Mouse (Mus musculus): Measurements from ENCODE around the gene Edar. TPM values are rescaled to one million over a fixed set of nuclear protein-coding genes. Genes with fewer than 3 reads are reported as not detected.
"Not testable (repeated sequence)": the region's sequence is repeated elsewhere in the genome, so short reads cannot be mapped to it uniquely, and the experiment has no call there.

Gene Edar
- polyA plus RNA-seq (2012; rRNA removed) = not detected in 2 replicates
- polyA plus RNA-seq (2014; fragmentation: Nextera tagmentation; extraction: Ambion mirVana) = not detected in 2 replicates

DNA sequence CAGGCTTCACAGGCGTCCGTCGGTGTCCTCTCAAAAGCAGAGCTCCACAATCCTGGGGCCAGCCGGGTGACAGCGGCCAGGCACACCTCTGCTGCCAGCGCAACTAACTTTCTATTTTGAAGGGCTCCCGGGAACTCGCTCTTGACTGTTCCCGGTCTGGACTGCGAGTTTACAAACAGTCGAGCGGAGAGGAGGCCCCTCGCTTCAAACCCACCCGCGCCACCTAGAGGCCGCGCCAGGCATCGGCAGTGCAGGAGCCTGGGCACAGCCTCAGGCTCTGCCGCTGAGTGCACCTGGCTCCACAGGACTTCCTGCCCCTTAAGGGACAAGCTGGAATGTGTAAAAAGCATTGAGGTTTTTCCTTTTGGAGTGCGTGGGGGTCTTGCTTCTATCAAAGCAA is at the start of gene Edar:
Gene Edar, minus strand, starts transcription at position 122 of the 400 bp plus-strand sequence.
- no peaks in the 10 kb centered on the region for H3K27me3 ChIP-seq (ENCODE audit: control insufficient read depth, insufficient read depth, low read length)
- 0 out of 4 replicates have a peak within 1 kb of the TSS, but pooled peaks of 1 of the 2 experiments have one; percentile 23 for H3K4me3 ChIP-seq (ENCODE audit: insufficient read depth in 1 of 2, low read depth in 2 of 2, low read length in 2 of 2)
- no peaks in the 10 kb centered on the region for H3K4me1 ChIP-seq (replicated peaks; ENCODE audit: control insufficient read depth in 2 of 2, insufficient read depth in 2 of 2, low read length in 1 of 2)
- no peaks in the 10 kb centered on the region for H3K36me3 ChIP-seq (replicated peaks; ENCODE audit: control insufficient read depth, insufficient read depth, low read depth)
- H3K9me3 ChIP-seq (ENCODE audit: control insufficient read depth, low read length) = no peaks in the 10 kb centered on the region
- peak within 1 kb of the TSS; percentile 42 for H3K4me2 ChIP-seq (ENCODE audit: low read depth)
- H3K27ac ChIP-seq = no peak within 1 kb of the TSS
- ATAC-seq (ENCODE audit: insufficient read depth) = no peak
- peak in 1 of 3 experiments; percentile 10 for DNase-seq (ENCODE audit: low read depth in 3 of 3, low spot score in 3 of 3)
- TF ChIP-seq EP300 (IDR thresholded peaks at IDR 0.05; ENCODE audit: low read depth) = no peak
- TF ChIP-seq CTCF (IDR thresholded peaks at IDR 0.05; ENCODE audit: low read depth) = peak; percentile 91
- 4% methylated on average over 20 of the region's 20 CpGs for WGBS (ENCODE audit: insufficient replicate concordance)
- no peak within 1 kb of the TSS for H3K9ac ChIP-seq (replicated peaks)

GRCm38 (mm10) chr10:58718110-58718509 is 42.7 kb upstream of the Edar start, which contains the start of gene Gm17542:
Gene Gm17542, minus strand, starts transcription at chr10:58718210.
- H3K9me3 ChIP-seq (ENCODE audit: control insufficient read depth, low read length); H3K27me3 ChIP-seq (ENCODE audit: control insufficient read depth, insufficient read depth, low read length); H3K36me3 ChIP-seq (replicated peaks; ENCODE audit: control insufficient read depth, insufficient read depth, low read depth); H3K27ac ChIP-seq; H3K4me3 ChIP-seq (ENCODE audit: insufficient read depth in 1 of 2, low read depth in 2 of 2, low read length in 2 of 2); H3K4me1 ChIP-seq (replicated peaks; ENCODE audit: control insufficient read depth in 2 of 2, insufficient read depth in 2 of 2, low read length in 1 of 2); ATAC-seq (ENCODE audit: insufficient read depth); H3K9ac ChIP-seq (replicated peaks); H3K4me2 ChIP-seq (ENCODE audit: low read depth); DNase-seq (ENCODE audit: low read depth in 3 of 3, low spot score in 3 of 3): not testable (repeated sequence)

- DNase-seq (ENCODE audit: low read depth in 3 of 3, low spot score in 3 of 3) = no peak
- no peaks in the 10 kb centered on the region for H3K9me3 ChIP-seq (ENCODE audit: control insufficient read depth, low read length)
- no peak overlapping the region for H3K9ac ChIP-seq (replicated peaks)
- ATAC-seq (ENCODE audit: insufficient read depth) = no peak
- H3K4me3 ChIP-seq (ENCODE audit: insufficient read depth in 1 of 2, low read depth in 2 of 2, low read length in 2 of 2) = no peak overlapping the region
- no peaks in the 10 kb centered on the region for H3K36me3 ChIP-seq (replicated peaks; ENCODE audit: control insufficient read depth, insufficient read depth, low read depth)
- 49% methylated on average over 3 of the region's 3 CpGs for WGBS (ENCODE audit: insufficient replicate concordance)
- no peak overlapping the region for H3K4me2 ChIP-seq (ENCODE audit: low read depth)
- TF ChIP-seq CTCF (IDR thresholded peaks at IDR 0.05; ENCODE audit: low read depth) (no peak), EP300 (IDR thresholded peaks at IDR 0.05; ENCODE audit: low read depth) (no peak)
- H3K4me1 ChIP-seq (replicated peaks; ENCODE audit: control insufficient read depth in 2 of 2, insufficient read depth in 2 of 2, low read length in 1 of 2) = no peaks in the 10 kb centered on the region
- no peaks in the 10 kb centered on the region for H3K27me3 ChIP-seq (ENCODE audit: control insufficient read depth, insufficient read depth, low read length)
- no peak overlapping the region for H3K27ac ChIP-seq
Measured at GRCm38 (mm10) chr10:58714789-58715148, 39.3 kb upstream of the Edar start.

- H3K4me3 ChIP-seq (ENCODE audit: insufficient read depth in 1 of 2, low read depth in 2 of 2, low read length in 2 of 2) = no peak overlapping the region
- H3K9me3 ChIP-seq (ENCODE audit: control insufficient read depth, low read length) = no peaks in the 10 kb centered on the region
- no peaks in the 10 kb centered on the region for H3K4me1 ChIP-seq (replicated peaks; ENCODE audit: control insufficient read depth in 2 of 2, insufficient read depth in 2 of 2, low read length in 1 of 2)
- peak overlapping the region; percentile 22 for H3K4me2 ChIP-seq (ENCODE audit: low read depth)
- H3K9ac ChIP-seq (replicated peaks) = no peak overlapping the region
- WGBS (ENCODE audit: insufficient replicate concordance) = 25% methylated on average over 24 of the region's 24 CpGs
- no peaks in the 10 kb centered on the region for H3K27me3 ChIP-seq (ENCODE audit: control insufficient read depth, insufficient read depth, low read length)
- no peak for TF ChIP-seq EP300 (IDR thresholded peaks at IDR 0.05; ENCODE audit: low read depth)
- no peak for TF ChIP-seq CTCF (IDR thresholded peaks at IDR 0.05; ENCODE audit: low read depth)
- no peak overlapping the region for H3K27ac ChIP-seq
- H3K36me3 ChIP-seq (replicated peaks; ENCODE audit: control insufficient read depth, insufficient read depth, low read depth) = no peaks in the 10 kb centered on the region
- DNase-seq (ENCODE audit: low read depth in 3 of 3, low spot score in 3 of 3) (no peak), ATAC-seq (ENCODE audit: insufficient read depth) (no peak)
Measured at GRCm38 (mm10) chr10:58713855-58714788, 38.7 kb upstream of the Edar start.

DNA sequence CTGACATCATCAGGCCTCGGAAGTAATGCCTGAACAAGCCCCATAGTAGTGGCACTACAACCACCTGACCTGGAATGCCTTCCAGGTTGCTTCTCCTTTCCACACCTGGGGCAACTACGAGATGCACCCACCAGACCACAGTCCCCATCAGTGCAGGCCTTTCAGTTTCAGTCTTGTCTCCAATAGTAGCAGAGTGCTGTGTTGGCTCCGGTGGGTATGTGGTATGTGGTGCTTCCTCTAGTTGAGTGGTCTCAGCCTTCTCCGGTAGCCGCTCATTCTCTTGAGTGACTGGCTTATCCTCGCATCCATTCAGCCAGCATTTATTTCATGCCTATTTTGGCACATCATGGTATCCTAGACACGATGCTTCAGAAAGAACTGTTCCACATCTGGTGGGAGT is 37.8 kb upstream of the Edar start:
- Histone ChIP-seq H3K9ac (replicated peaks) (no peak overlapping the region), H3K4me1 (replicated peaks; ENCODE audit: control insufficient read depth in 2 of 2, insufficient read depth in 2 of 2, low read length in 1 of 2) (no peaks in the 10 kb centered on the region), H3K27ac (no peak overlapping the region), H3K27me3 (ENCODE audit: control insufficient read depth, insufficient read depth, low read length) (no peaks in the 10 kb centered on the region), H3K4me2 (ENCODE audit: low read depth) (no peak overlapping the region), H3K4me3 (ENCODE audit: insufficient read depth in 1 of 2, low read depth in 2 of 2, low read length in 2 of 2) (no peak overlapping the region), H3K9me3 (ENCODE audit: control insufficient read depth, low read length) (no peaks in the 10 kb centered on the region), H3K36me3 (replicated peaks; ENCODE audit: control insufficient read depth, insufficient read depth, low read depth) (no peaks in the 10 kb centered on the region)
- 69% methylated on average over 7 of the region's 7 CpGs for WGBS (ENCODE audit: insufficient replicate concordance)
- TF ChIP-seq EP300 (IDR thresholded peaks at IDR 0.05; ENCODE audit: low read depth) = no peak
- TF ChIP-seq CTCF (IDR thresholded peaks at IDR 0.05; ENCODE audit: low read depth) = no peak
- ATAC-seq (ENCODE audit: insufficient read depth) = no peak
- no peak for DNase-seq (ENCODE audit: low read depth in 3 of 3, low spot score in 3 of 3)

Data from liver, embryonic 14.5 days (tissue).